Mouse (Mus musculus) G1E (cell line): ENCODE measurements around the gene Tgfa. TPM values are rescaled to one million over a fixed set of nuclear protein-coding genes. Genes with fewer than 3 reads are reported as not detected.

Experiments
- ATAC-seq: 2 replicates; pipeline ENCODE4 v1.8.0; 2016; ENCODE audit warnings: mild to moderate bottlenecking; ENCODE audit not compliant: insufficient number of reproducible peaks, poor library complexity, low FRiP score, severe bottlenecking; ENCODE audit errors: extremely low read depth
- DNase-seq: peaks from one replicate; pipeline ENCODE4 v3.0.0; 2012; ENCODE audit warnings: low spot score
- H3K27me3 ChIP-seq: 2 replicates; pipeline ENCODE4 v1.6.1; 2012; ENCODE audit warnings: mild to moderate bottlenecking, low read length, inconsistent platforms; ENCODE audit not compliant: insufficient read depth
- H3K36me3 ChIP-seq: replicated peaks from 2 replicates; pipeline ENCODE3; 2012; ENCODE audit warnings: mild to moderate bottlenecking, inconsistent platforms
- H3K4me1 ChIP-seq: 2 replicates; pipeline ENCODE4 v1.6.1; 2012; ENCODE audit warnings: low read depth, low read length, inconsistent platforms, mixed read lengths; ENCODE audit not compliant: insufficient read depth
- H3K4me3 ChIP-seq: 2 replicates; pipeline ENCODE4 v1.5.1; 2012; ENCODE audit warnings: low read depth, mild to moderate bottlenecking, inconsistent platforms, low read length, moderate library complexity, mixed read lengths
- H3K9me3 ChIP-seq: replicated peaks from 2 replicates; pipeline ENCODE4 v1.6.1; 2012; ENCODE audit warnings: inconsistent platforms
- CTCF ChIP-seq: IDR thresholded peaks from 2 replicates; pipeline ENCODE4 v1.5.1; 2012; ENCODE audit warnings: low read depth, low read length, inconsistent platforms, mixed read lengths
- GATA1 ChIP-seq: IDR thresholded peaks from 2 replicates; pipeline ENCODE4 v1.6.1; 2012; ENCODE audit warnings: borderline replicate concordance, low read length, inconsistent platforms, mixed read lengths
- GATA2 ChIP-seq: IDR thresholded peaks from 2 replicates; pipeline ENCODE4 v1.6.1; 2012; ENCODE audit warnings: low read depth, low read length, inconsistent platforms, borderline replicate concordance
- POLR2AphosphoS5 ChIP-seq: IDR thresholded peaks from 2 replicates; pipeline ENCODE4 v1.6.1; 2012; ENCODE audit warnings: low read depth, low read length, inconsistent platforms; ENCODE audit not compliant: insufficient replicate concordance
- TAL1 ChIP-seq: conservative IDR thresholded peaks from 2 replicates; pipeline ENCODE4 v1.6.1; 2012; ENCODE audit warnings: low read depth, low read length, inconsistent platforms, mixed read lengths
- polyA plus RNA-seq: library from polyadenylated mRNA; stranded (reverse); fragments of >175 nt; gene quantifications from 2 replicates; pipeline ENCODE4 v1.2.3, GENCODE M21; 2012
- total RNA-seq, 2 experiments: library from RNA; stranded (forward) in 1 of 2; stranded (reverse) in 1 of 2; fragments of 200-1000 nt in 1 of 2; fragments of >200 nt in 1 of 2; fragmentation: Nextera tagmentation in 1 of 2; gene quantifications; 2 replicates each; pipeline ENCODE4 v1.2.3; 2014 to 2017

Tgfa gene
- total and polyA plus RNA-seq, 3 experiments = 13.3 to 30.6 (median 28.8) TPM

DNA sequence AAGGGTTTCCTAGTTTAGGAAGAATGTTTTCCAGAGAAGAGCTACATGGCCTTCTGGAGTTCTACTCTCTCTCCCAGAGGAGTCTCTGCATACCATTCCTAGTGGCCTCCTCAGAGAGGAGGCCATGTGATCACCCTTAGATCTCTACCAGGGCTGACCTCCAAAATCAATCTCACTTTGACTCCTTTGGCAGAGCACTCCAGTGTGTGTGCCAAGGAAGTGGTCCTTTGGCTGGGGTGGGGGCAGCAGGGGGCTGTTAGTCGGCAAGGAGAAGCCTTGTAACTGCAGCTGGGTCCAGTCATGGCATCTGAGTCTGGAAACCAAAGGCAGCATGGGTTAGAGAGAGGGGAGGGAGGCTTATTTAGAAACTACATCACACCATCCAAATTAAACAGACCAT is 122.0 kb downstream of the Tgfa start:
- Histone ChIP-seq H3K27me3 (peaks cover 28% of the 10 kb centered on the region), H3K36me3 (no peaks in the 10 kb centered on the region), H3K4me3 (no peak overlapping the region), H3K4me1 (no peaks in the 10 kb centered on the region), H3K9me3 (no peaks in the 10 kb centered on the region)
- TF ChIP-seq GATA2 (no peak), TAL1 (no peak), GATA1 (no peak), POLR2AphosphoS5 (no peak), CTCF (no peak)
- DNase-seq (no peak), ATAC-seq (no peak)

DNA sequence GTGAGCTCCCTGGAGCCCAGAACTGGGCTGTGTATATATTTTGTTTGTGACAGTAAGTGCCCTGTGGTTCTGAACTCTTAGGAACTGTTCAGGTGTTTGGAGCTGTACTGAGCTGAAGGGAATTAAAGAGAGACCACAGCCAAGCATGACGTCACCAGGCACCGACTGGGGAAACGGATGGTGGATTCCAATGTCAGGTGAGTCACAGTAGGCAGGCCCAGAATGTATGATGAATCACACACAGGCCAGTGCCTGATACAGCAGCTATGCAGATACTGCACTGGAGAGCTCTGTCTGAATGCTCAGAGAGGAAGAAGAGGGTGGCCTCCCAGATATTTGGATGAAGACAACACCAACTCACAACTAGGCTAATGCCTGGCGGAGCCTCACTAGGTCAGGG is 123.8 kb downstream of the Tgfa start:
- no peak for TF ChIP-seq POLR2AphosphoS5
- no peak for TF ChIP-seq TAL1
- no peak for TF ChIP-seq GATA1
- TF ChIP-seq GATA2 = no peak
- TF ChIP-seq CTCF = no peak
- peaks cover 4% of the 10 kb centered on the region for H3K4me1 ChIP-seq
- H3K9me3 ChIP-seq = no peaks in the 10 kb centered on the region
- H3K4me3 ChIP-seq = no peak overlapping the region
- H3K27me3 ChIP-seq = peaks cover 31% of the 10 kb centered on the region
- ATAC-seq (no peak), DNase-seq (no peak)
- no peaks in the 10 kb centered on the region for H3K36me3 ChIP-seq

DNA sequence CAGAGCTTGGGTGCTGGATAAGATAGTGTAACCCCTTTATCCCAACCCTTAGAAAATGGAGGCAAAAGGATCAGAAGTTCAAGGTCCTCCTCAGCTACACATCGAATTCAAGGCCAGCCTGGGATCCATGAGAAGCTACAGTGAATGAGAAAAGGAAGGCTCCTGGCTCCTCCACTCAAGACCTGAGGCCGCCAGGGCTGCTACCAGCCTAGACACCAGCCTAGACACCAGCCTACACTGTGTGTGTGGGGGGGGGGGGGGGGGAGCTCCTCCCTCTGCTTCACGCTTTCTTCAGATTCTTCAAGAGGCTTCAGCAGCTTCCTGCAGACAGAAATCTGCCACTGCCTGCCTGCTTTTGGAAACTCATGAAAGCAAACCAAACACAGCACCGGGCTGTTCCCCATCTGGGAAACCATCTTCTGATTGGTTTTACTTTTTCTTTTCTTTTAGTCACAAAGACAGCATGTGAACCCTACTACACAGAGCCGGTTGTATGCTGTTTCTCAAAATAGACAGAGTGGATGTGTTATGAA is 127.1 kb downstream of the Tgfa start:
- Histone ChIP-seq H3K4me3 (no peak overlapping the region), H3K27me3 (peaks cover 35% of the 10 kb centered on the region), H3K36me3 (no peaks in the 10 kb centered on the region), H3K4me1 (peaks cover 4% of the 10 kb centered on the region), H3K9me3 (no peaks in the 10 kb centered on the region)
- TF ChIP-seq GATA2 (no peak), POLR2AphosphoS5 (no peak), GATA1 (no peak), TAL1 (no peak), CTCF (no peak)
- DNase-seq (no peak), ATAC-seq (no peak)

DNA sequence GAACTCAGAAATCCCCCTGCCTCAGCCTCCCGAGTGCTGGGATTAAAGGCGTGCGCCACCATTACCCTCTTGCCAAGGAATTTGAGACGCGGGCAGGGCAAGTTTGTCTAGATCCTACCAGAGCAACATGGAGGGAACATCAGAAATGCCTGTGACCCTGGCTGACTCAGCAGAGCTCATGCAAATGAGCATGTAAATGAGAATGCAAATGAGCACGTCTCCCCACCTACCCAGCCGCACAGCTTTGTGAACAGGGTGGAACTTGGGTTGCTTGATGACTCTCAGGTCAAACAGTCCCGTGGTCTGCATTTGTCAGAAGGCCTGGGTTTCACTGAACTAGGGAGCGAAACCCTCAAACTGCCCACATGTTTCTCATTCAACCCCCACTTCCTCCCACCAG is 128.0 kb downstream of the Tgfa start:
- TF ChIP-seq CTCF = no peak
- TF ChIP-seq GATA2 = no peak
- no peak for TF ChIP-seq GATA1
- no peak for TF ChIP-seq TAL1
- no peak for TF ChIP-seq POLR2AphosphoS5
- ATAC-seq = no peak
- H3K36me3 ChIP-seq = no peaks in the 10 kb centered on the region
- no peak for DNase-seq
- peaks cover 4% of the 10 kb centered on the region for H3K4me1 ChIP-seq
- H3K9me3 ChIP-seq = no peaks in the 10 kb centered on the region
- H3K4me3 ChIP-seq = no peak overlapping the region
- H3K27me3 ChIP-seq = peaks cover 37% of the 10 kb centered on the region

DNA sequence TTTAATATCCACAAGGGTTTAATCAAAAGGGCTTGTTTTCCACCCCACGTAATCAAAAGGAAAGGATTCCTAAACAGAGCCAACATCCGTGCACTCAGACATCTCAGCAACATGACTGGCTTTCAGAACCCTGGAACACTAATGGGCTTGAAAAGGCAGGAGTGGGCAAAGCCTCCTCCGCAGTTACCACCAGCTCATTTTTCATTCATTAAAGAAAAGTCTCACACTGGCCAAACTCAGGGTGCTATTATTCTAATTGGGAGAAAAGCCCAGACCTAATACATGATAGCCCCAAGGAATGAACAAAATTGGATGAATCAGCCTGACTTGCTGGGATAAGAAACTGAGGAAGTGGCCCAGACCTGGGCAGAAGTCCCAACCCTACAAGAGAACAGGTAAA is 129.4 kb downstream of the Tgfa start:
- ATAC-seq (no peak), DNase-seq (no peak)
- Histone ChIP-seq H3K9me3 (no peaks in the 10 kb centered on the region), H3K27me3 (peaks cover 31% of the 10 kb centered on the region), H3K4me3 (no peak overlapping the region), H3K36me3 (no peaks in the 10 kb centered on the region), H3K4me1 (peaks cover 4% of the 10 kb centered on the region)
- TF ChIP-seq GATA1 (no peak), CTCF (no peak), GATA2 (no peak), TAL1 (no peak), POLR2AphosphoS5 (no peak)

Other genes with a start within 250 kb of the Tgfa start
- 222 and 254 TPM in 2 replicates for gene Dusp11, start 233.6 kb upstream of the Tgfa start, total RNA-seq (2014; fragmentation: Nextera tagmentation)
- gene Dusp11, start 233.6 kb upstream of the Tgfa start, total RNA-seq (2017) = 67.6 and 82.0 TPM in 2 replicates
- 44.4 and 59.6 TPM in 2 replicates for gene Dusp11, start 233.6 kb upstream of the Tgfa start, polyA plus RNA-seq
- gene Figla, start 179.1 kb upstream of the Tgfa start, total RNA-seq (2014; fragmentation: Nextera tagmentation) = not detected in 2 replicates
- gene Figla, start 179.1 kb upstream of the Tgfa start, total RNA-seq (2017) = not detected in 2 replicates
- gene Figla, start 179.1 kb upstream of the Tgfa start, polyA plus RNA-seq = not detected in 2 replicates
- 43.2 and 82.9 TPM in 2 replicates for gene Add2, start 166.5 kb upstream of the Tgfa start, total RNA-seq (2014; fragmentation: Nextera tagmentation)
- 106 and 121 TPM in 2 replicates for gene Add2, start 166.5 kb upstream of the Tgfa start, total RNA-seq (2017)
- 114 and 125 TPM in 2 replicates for gene Add2, start 166.5 kb upstream of the Tgfa start, polyA plus RNA-seq
- gene Fam136a, start 170.4 kb downstream of the Tgfa start, total RNA-seq (2014; fragmentation: Nextera tagmentation) = 62.0 and 73.4 TPM in 2 replicates
- gene Fam136a, start 170.4 kb downstream of the Tgfa start, total RNA-seq (2017) = 121 and 127 TPM in 2 replicates
- gene Fam136a, start 170.4 kb downstream of the Tgfa start, polyA plus RNA-seq = 35.5 and 39.5 TPM in 2 replicates
- gene Snrpg, start 176.1 kb downstream of the Tgfa start, total RNA-seq (2014; fragmentation: Nextera tagmentation) = 114 and 123 TPM in 2 replicates
- 111 and 130 TPM in 2 replicates for gene Snrpg, start 176.1 kb downstream of the Tgfa start, total RNA-seq (2017)
- gene Snrpg, start 176.1 kb downstream of the Tgfa start, polyA plus RNA-seq = 24.8 and 25.1 TPM in 2 replicates
- 55.5 and 72.3 TPM in 2 replicates for gene Pcyox1, start 201.9 kb downstream of the Tgfa start, total RNA-seq (2014; fragmentation: Nextera tagmentation)
- 31.4 and 44.7 TPM in 2 replicates for gene Pcyox1, start 201.9 kb downstream of the Tgfa start, total RNA-seq (2017)
- 41.4 and 44.9 TPM in 2 replicates for gene Pcyox1, start 201.9 kb downstream of the Tgfa start, polyA plus RNA-seq
- gene Tia1, start 209.0 kb downstream of the Tgfa start, total RNA-seq (2014; fragmentation: Nextera tagmentation) = 141 and 165 TPM in 2 replicates
- 82.2 and 84.0 TPM in 2 replicates for gene Tia1, start 209.0 kb downstream of the Tgfa start, total RNA-seq (2017)
- 20.1 and 25.4 TPM in 2 replicates for gene Tia1, start 209.0 kb downstream of the Tgfa start, polyA plus RNA-seq
- not detected in 2 replicates for gene Gm44790, start 231.4 kb downstream of the Tgfa start, total RNA-seq (2014; fragmentation: Nextera tagmentation)
- gene Gm44790, start 231.4 kb downstream of the Tgfa start, total RNA-seq (2017) = 0.87 TPM in 1 of 2 replicates, not detected in the other
- 0.78 TPM in 1 of 2 replicates, not detected in the other for gene Gm44790, start 231.4 kb downstream of the Tgfa start, polyA plus RNA-seq
- gene C87436, start 243.2 kb downstream of the Tgfa start, total RNA-seq (2014; fragmentation: Nextera tagmentation) = 33.0 and 37.6 TPM in 2 replicates
- gene C87436, start 243.2 kb downstream of the Tgfa start, total RNA-seq (2017) = 22.3 and 23.2 TPM in 2 replicates
- 4.4 and 7.0 TPM in 2 replicates for gene C87436, start 243.2 kb downstream of the Tgfa start, polyA plus RNA-seq